Mouse (Mus musculus) frontal cortex, adult (tissue): Measurements from ENCODE around the gene Zfp341.

ENCODE experiments used
- ATAC-seq: cut with Nextera tagmentation; 2 replicates; pipeline ENCODE4 v1.9.2; 2017; ENCODE audit warnings: mild to moderate bottlenecking, moderate library complexity, mixed read lengths; ENCODE audit not compliant: low TSS enrichment

Gene Zfp341

GRCm38 (mm10) chr2:154633876-154634644, 21.0 kb downstream of the Zfp341 start:
- ATAC-seq = no peak

DNA sequence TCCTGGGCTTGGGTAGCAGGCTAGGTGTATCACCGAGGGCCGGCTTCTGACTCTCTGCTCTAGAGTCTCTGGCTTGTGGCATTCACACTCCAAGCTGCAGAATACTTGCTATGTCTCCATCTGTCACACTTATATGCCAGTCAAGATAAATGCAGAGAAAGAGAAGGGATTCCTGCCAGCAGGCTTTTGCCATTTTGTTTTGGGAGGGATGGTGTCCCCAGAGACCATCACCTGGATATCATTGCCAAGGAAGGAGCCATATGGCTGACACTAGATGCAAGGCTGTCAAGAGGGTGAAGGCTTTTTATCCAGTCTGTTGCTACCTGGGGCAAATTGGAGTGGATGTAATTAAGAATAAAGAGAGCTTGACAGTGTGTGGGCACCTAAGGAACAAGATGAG, 22.7 kb downstream of the Zfp341 start:
- ATAC-seq = no peak

GRCm38 (mm10) chr2:154638521-154638920, 25.4 kb downstream of the Zfp341 start:
- no peak for ATAC-seq

DNA sequence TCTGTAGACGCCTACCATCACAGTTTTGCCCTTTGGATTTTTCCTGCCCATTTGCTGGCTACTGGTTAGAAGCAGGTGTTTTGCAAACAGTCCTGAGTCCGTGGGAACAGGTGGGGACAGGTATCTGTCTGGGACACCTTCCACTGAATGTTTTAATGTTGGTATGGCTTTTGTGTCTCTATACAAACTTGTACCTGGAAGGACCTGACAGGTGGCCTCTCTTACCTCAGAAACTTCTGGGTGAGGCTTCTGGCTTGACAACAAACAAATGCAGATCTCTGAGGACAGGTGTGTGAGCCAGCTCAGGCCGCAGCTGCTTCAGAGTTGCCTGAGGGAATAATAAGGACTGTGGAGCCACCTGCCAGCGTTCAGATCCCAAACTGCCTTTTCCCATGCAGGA, 26.0 kb downstream of the Zfp341 start:
- ATAC-seq = no peak

- ATAC-seq = no peak
Measured at GRCm38 (mm10) chr2:154641176-154641575, 28.1 kb downstream of the Zfp341 start.

GRCm38 (mm10) chr2:154642005-154642459, 28.9 kb downstream of the Zfp341 start:
- no peak for ATAC-seq

DNA sequence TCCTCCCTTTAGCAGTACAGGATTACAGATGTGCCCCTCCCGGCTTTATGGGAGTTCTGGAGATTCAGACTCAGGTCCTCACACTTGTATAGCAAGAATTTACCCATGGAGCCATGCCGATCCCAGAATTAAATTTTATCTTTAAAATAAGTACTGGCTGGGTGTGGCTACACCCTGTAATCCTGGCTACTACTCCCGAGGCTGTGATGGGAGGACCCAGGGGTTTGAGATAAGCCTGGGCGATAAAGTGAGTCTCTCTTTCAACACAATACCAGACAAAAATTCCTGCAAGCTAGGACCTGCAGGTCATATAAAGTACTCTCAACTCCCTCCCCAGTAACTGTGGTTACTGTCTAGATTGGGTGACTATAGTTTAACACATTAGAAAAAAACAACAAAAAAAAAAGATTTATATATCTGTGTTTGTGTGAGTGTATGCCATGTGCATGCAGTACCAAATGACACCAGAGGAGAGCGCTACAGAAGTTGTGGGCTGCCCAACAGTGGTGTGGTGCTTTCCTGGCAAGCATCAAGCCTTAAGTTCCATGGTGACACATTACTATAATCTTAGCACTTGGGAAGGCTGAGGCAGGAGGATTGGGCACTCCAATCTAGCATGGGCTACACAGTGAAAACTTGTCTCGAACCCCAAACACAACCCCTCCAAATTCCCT, 29.8 kb downstream of the Zfp341 start:
- ATAC-seq = no peak

GRCm38 (mm10) chr2:154646634-154647033, 33.5 kb downstream of the Zfp341 start:
- peak; percentile 70 for ATAC-seq

- no peak for ATAC-seq
Measured at GRCm38 (mm10) chr2:154648086-154648485, 35.0 kb downstream of the Zfp341 start.

GRCm38 (mm10) chr2:154650404-154650803, 37.3 kb downstream of the Zfp341 start:
- ATAC-seq = no peak

DNA sequence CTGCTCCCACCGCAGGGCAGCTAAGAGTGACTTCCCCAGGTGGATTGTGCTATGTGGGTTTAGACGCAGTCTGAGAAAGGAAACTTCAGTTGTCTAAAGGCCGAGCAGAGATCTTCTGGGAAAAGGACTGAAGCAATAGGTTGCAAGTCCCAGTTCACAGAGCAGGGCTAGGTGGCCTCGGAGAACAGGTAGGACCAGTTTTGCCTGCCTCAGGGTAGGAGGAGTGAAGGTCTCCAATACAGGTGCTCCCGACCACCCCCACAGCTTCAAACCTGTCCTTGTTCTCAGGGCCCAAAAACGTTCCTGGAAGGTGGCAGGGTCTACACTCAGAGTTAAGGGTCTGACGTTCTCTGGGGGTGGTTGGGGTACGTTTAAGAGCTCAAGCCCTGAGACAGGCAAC, 38.3 kb downstream of the Zfp341 start, which contains the start of gene Chmp4b:
Gene Chmp4b, plus strand, starts transcription at position 343 of the 400 bp plus-strand sequence.
- ATAC-seq = no peak

- ATAC-seq = no peak
Measured at GRCm38 (mm10) chr2:154654976-154655375, 41.9 kb downstream of the Zfp341 start.

- ATAC-seq = no peak
Measured at GRCm38 (mm10) chr2:154655878-154656414, 42.8 kb downstream of the Zfp341 start.

- peak; percentile 97 for ATAC-seq
Measured at GRCm38 (mm10) chr2:154656710-154657485, 43.8 kb downstream of the Zfp341 start.

DNA sequence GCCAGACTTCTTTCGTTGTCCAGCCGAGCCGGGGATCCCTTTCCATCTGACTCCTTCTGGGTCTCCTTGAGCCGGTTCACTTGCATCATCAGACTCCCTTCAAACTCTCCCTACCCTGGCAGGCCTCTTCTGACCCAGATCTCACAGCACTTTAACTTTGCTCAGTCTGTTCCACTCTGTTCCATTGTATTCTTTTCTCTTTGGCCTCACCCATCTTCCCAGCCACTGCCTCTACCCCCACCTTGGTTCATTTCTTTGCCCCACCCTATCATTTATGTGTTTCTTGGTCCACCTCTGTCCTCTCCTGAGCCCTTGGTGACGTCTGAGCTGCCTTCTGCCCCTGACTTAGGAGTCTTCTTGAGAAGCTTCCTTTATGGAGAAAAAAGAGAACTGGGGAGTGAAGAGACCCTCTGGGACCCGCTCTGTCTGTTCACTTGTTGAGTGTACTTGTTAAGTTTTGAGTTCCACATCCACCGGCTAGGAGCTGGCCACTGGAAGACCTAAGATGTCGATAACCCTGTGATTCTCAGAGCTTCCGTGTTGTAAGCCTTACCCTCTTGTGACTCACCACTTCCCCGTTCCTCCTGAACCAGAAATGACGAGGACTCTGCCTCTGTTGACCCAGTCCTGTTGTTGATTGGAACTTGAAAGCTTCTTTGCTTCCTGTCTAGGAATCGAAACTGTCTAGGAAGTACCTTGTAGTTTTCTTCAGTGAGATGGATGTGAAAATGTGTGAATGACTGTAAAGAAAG, 44.6 kb downstream of the Zfp341 start:
- peak; percentile 4; the same call in 1 of the 2 replicates for ATAC-seq

GRCm38 (mm10) chr2:154659070-154659469, 46.0 kb downstream of the Zfp341 start:
- ATAC-seq = no peak

GRCm38 (mm10) chr2:154659531-154660074, 46.5 kb downstream of the Zfp341 start:
- no peak for ATAC-seq

DNA sequence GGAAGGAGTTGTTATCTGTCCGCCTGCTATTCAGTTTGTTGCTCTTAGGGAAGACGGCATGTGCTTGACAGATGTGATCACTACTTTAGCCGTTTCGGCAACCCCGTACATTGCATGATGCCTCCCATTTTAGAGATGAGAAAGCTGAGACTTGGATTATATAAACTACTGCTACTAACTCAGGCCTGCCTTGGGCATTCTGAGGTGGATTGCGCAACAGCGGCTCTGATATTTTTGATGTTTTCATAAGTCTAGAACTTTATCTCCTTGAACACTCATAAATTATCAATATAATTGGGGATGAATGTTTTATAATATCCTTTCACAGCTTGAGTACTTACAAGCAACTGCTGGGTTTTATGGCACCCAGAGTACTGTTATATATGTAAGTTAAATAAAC, 55.6 kb downstream of the Zfp341 start:
- ATAC-seq = no peak

- peak; percentile 90 for ATAC-seq
Measured at GRCm38 (mm10) chr2:154670106-154670505, 57.0 kb downstream of the Zfp341 start.

GRCm38 (mm10) chr2:154670741-154671140, 57.6 kb downstream of the Zfp341 start:
- no peak for ATAC-seq

DNA sequence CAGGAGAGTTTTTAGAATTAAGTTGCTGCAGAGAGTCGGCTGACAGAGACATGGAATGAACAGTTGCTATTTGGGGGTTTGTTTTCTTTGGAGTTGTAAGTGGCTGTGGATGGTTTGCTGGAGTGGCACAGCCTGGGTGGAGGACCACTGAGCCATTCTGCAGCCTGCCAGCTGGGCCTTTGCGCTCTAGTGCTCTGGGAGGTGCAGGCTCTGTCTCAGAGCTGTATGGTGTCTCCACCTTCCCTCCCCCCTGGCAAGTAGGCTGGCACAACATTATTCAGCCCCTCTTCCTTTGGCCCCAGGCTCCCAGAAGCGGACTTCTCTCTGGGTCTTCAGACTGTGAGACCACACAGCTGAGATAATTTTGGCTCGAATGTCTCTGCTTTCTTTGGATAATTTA, 60.9 kb downstream of the Zfp341 start:
- no peak for ATAC-seq
